Mouse (Mus musculus): ENCODE data around the gene Cadm1.

GRCm38 (mm10) chr9:47516238-47516637 lies 13.7 kb upstream of the Cadm1 start:
- TF ChIP-seq CTCF (IDR thresholded peaks at IDR 0.05; ENCODE audit: extremely low read depth, insufficient read length, insufficient replicate concordance, low read depth, low read length) (no peak), POLR2A (IDR thresholded peaks at IDR 0.05; ENCODE audit: low read depth, low read length) (no peak)
